Mouse (Mus musculus): ENCODE measurements at regions not wholly inside any gene's neighbourhood (a gene's known extent, or its start where the extent isn't known, plus 50 kb on each side); places are given as distances from the start of the nearest gene placed in this dataset.

DNA sequence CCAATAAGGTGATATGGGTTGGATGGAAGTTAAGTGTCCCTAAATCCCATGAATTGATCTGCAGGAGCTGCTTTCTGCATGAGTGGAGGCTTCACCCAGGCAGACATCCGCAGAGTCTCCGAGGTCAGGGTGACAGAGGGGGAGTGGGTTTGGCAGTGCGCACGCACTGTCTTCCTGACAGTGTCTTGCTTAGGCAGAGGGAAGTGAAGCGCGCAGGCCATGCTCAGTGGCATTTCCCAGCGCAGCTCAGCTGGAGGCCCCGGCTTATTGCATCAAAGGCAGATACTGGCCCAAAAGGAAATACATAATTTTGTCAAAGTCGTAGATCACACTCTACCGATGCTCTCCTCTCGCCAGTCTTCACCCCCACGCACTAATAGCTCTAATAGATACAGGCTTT, 252.7 kb upstream of the Dnajc24 start:
- no peak for DNase-seq (ENCODE audit: low spot score in 2 of 2)

DNA sequence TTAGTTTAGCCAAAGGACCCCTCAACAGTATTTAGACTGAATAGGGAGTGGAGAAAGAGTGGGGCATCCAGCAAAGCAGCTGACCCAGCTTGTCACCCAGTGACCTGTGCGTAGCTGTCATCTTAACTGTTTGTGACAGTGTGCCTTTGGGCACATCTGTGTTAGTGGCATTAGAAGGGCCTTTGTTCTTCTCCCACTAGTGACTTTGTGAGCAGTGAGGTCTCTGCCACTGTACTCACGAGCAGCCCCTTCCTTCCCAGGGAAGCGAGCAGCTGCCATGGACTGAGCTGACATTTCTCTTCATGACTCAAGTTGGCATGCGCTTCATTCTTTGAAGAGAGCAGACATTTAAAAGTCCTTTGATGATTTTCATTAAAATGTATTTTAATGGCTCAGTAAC, 231.0 kb upstream of the Dnajc24 start:
- DNase-seq (ENCODE audit: low spot score in 2 of 2) = no peak

DNA sequence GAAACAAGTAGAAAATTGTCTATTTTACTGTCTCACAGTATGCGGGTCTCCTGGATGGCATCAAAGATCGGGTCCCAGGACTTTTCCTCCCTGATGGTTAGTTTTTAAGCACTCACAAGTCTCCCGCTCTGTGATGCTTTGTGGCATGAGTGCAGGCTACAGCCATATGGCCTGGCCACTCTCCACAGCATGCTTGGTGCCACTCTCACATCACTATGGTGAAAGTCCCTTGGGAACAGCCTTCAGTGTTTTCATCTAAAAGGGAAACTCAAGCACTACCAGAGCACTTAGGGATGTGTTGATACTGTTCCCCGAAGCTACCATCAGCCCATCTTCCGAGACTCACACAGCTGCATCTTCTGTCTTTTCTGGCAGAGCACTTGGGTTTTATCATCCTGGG, 227.8 kb upstream of the Dnajc24 start:
- DNase-seq (ENCODE audit: low spot score in 2 of 2) = no peak

DNA sequence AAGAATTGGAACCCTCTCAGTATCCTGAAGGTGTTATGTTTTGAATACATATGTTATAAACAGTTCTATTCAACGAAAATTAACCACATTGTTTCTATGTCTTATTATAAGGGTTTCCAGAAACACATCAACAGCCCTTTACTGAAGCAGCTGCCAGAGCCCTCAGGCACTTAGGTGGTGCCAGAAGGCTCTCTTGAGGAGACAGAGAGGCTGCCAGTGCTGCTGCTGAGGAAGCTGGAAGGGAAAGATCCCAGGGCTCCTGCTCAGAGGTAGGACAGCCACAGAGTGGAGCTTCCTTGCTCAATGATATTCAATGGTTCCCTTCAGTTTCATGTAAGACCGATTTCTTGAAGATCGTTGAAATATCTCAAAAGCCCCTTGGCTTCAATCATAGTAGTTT, 226.7 kb upstream of the Dnajc24 start:
- DNase-seq (ENCODE audit: low spot score in 2 of 2) = no peak

DNA sequence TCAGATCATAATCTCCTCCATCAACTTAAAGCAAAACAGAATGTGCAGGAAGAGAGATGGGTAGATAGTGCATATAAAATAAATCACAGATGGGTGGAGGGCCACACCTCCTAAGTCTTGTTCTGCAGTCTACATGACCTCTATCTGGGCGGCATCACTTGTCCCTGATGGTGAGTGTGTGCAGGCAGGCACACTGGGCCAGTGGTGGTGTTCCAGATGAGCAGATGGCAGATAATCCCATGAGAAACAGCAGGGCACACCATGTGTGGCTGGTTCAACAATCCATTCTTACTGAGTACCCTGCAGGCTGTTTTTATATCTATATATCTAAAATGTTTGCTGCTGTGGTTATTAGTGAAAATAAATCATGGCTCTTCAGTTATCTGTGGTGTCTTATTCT, 224.9 kb upstream of the Dnajc24 start:
- no peak for DNase-seq (ENCODE audit: low spot score in 2 of 2)

DNA sequence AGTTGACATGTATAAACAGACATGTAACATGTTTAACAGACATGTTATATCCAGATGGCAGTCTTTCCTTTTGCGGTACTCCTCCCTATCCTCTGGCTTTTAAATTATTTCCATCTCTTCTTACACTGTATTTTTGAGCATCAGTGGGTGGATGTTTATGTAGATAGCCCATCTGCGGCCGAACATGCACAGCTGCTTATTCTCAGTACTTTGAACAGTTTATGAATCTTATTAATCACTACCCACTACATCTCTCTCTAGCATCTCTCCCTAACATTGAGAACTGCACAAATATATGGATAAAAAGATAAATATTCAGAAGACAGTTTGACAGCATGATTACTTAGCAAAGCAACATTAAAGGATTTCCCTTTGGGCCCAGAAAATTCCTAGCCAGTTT, 212.8 kb upstream of the Dnajc24 start:
- DNase-seq (ENCODE audit: low spot score in 2 of 2) = no peak

DNA sequence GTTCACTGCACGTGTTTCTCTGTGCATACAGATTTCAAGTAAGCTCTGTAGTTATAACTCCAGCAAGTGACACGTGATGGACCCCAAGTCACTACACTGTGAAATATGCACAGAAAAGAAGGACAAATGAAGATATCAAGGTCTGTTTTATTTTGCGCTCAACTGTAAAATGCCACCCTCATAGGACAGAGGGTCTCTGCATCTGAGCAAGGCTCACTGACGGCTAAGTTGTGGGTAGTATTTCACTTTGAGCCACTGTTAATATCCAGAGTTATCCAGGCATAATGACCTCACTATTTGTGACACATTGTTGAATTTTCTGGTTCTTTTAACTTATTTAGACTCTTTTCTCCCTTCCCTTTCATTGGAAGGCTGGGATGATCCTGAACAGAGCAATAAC, 210.4 kb upstream of the Dnajc24 start:
- no peak for DNase-seq (ENCODE audit: low spot score in 2 of 2)

DNA sequence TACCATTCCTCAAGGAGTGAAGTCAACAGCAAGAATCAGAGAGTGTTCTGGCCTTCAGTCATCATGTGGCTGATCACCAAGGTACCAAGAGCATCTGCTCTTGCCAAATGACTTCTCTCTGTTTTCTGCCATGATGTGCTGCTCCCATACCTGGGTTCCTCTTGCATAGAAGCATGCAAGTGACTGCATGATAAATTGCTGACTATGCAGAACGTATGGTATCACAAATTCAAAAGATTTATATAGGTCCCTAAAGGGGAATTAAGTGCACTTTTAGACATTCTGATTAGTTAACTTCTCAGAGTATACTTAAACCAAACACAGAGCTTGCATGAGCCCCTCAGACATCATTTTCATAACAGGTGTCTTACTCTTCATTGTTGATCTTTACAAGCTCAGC, 207.4 kb upstream of the Dnajc24 start:
- no peak for DNase-seq (ENCODE audit: low spot score in 2 of 2)

DNA sequence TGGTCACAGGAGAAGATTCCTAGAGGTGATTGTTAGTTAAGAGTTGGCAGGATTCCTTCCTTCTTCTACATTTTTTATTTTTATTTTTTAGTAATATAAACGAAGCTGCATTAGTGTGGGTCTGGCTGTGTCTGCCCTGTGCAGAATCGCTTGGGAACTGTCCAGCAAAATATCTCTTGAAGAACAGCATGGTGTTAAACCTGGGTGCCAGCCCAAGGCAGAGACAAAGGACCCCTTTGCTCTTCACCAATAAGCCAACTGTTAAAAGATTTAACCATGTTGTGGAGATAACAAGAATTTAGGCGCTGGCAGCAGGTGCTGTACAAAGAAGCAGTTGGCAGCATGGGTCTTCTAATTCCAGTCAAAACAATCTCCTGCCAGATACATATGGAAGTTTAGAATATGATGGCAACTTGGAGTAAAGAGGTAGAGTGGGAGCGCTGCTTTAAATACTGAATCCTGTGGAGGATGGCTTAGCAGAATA, 205.5 kb upstream of the Dnajc24 start:
- DNase-seq (ENCODE audit: low spot score in 2 of 2) = no peak

DNA sequence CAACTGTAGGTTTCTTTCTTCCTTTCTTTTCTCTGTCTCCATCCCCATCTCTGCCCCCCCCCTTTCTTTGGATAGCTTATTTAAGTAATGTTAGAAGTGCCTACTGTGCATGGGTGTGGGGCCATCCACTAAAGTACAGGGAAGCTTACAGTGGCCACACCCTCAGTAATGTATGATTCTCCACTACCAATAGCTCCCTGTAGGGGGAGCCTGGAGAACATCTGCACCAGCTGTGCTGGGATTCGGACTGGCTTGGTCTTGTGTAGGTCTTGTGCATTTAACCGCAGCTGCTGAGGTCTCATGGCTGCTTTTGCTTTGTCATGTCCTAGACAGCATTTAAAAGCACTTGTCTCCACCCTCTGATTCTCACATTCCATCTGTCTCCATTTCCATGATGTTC, 196.8 kb upstream of the Dnajc24 start:
- DNase-seq (ENCODE audit: low spot score in 2 of 2) = no peak

DNA sequence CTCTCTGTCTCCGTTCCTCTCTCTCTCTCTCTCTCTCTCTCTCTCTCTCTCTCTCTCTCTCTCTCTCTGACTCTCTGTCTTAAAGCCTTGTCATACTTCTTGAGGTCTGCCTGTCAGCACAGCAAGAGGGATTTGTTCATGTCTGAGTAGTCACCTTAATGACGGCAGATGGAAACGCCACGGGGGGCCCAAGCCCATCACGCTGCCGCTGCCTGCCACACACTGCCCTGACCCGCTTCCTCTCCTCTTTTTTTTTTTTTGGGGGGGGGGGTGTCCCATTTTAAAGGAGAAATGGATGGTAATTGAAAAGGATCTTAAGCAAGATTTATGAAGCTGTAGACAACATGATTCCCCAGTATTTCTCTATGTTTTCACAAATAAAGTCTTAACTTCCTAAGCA, 191.8 kb upstream of the Dnajc24 start:
- DNase-seq (ENCODE audit: low spot score in 2 of 2) = no peak

DNA sequence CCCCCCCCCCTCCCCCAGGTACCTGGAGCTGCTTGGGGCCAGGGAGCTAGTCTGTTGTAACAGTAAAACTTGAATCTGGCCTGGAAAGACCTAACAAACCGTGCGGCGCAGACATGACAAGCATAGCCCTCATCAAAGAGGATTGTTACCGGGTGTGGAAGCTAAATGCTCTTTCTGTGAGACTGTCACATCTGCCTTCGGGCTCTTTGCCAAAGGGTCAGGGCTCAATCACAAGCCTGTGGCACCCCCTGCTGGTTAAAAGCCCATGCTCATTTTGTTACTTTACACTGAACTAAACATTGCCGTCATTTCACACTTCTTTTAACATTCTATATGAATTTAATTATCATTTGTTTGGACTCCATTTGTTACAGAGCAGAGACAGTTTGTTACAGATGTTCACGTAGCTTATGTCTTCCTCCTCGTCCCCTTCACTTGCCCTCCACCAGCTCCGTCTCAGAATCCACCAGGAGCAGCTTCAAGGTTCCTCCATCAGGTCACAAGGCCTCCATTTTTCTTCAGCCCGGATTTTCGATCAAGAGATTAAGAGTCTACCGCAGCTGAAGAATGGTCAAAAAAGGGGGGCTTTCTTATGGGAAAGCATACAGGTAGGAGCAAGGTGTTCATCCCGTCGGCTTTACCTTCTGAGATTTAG, 191.1 kb upstream of the Dnajc24 start:
- DNase-seq (ENCODE audit: low spot score in 2 of 2) = peak; percentile 57 to 65

DNA sequence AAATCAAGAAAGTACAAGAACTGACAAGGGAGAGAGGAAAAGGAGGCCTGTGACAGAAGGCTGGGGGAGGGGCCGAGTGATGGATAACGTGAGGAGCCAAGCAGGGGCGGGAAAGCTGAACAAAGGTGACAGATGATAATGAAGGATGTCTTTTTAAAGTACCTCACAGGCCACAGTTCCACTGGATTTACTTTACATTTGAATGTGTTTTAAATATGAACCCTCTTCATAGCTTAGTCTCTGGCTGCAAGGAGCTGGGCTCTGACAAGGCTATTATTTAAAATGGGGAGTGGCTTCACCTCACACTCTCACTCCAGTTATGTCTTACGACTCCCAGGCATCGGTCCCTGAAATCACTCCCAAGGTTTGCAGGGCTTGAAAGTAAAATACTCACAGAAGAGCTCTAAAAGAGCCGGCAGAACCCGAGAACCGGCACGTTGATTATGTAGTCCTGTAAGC, 190.6 kb upstream of the Dnajc24 start:
- DNase-seq (ENCODE audit: low spot score in 2 of 2) = no peak

DNA sequence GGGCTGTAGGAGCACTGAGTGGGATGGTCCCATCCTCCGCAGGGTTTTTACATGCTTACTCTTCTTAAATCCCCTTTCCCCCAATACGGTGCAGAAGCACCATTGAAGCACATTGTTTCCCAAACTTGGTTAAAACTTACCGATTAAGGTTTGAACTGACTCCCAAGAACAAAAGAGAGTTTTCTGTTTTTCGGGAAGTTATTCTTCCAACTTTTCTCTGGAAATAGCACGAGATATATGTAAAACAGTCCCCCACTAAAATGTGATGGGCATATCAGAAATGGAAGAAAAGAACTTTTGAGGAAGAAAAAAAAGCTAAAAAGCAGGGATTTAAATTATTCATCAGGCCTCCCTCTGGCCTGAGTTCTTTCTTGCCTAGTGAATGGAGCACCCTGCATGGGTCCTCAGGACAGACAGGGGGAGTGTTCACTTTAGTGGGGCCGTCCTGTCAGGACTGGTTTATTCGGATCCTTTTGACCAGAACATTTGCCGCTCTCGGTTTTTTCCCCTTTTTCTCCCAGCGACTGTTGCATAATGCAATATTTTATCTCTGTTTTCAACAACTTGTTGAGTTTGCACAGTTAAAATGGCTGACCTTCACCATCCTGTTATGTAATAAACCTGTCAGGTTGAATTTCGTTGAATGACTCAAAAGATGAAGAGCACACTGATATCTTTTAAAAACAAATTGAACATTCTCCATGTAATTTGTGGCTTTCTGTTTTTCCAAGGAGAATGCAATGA, 187.4 kb upstream of the Dnajc24 start:
- no peak for DNase-seq (ENCODE audit: low spot score in 2 of 2)

DNA sequence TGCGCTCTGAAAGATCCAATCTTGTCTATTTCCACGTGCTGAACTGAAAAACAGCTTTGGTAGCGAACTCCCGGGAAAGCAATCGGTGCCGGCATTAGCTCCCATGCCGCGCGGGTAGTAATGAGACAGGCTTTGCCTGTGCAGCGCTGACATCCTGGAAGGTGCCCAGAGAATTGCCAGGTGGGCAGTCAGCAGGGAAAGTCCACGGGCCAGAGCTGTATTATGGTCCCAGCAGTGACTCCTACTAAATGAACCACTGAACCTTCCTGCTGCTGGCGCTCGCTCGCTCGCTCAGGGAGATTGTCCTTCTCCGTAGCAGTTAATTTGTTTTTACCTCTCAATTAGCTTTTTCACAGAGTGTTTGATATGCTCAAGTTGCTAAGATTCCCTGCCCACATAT, 180.3 kb upstream of the Dnajc24 start:
- DNase-seq (ENCODE audit: low spot score in 2 of 2) = no peak

DNA sequence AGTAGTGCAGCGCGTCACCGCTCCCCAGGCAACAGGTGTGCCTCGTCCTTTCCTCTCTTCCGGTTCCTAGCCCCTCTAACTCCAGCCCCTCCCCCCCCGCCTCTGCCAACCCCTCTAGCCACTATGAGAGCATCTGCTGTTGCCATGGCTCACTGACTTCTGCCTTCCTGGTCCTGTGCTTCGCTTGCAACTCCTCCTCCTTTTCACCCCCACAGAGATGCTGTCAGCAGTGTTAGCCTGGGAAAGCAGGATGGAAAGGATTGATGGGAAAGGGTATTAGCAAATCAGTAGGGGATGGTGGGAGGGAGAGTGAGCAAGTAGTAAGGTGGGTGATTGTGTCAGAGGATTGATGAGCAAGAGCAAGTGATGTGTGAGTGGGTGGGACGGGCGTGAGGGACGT, 178.7 kb upstream of the Dnajc24 start:
- DNase-seq (ENCODE audit: low spot score in 2 of 2) = no peak

DNA sequence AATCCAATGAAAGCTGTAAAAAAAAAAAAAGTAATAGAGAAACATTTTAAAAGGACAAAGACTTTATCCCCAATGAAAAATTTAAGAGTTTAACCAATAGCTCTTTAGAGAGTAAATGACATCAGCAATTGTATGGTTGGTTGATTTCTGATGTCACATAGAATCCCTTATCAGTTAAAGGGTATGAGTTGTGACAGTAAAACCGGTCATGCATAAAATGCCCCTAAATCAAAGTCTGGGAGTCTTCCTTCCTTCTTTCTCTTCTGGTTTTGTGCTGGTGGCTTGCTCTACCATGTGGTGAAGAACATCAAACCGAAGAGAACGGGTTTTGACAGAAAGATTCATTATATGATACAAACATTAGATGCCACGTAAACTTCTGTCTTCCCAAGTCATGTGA, 159.3 kb upstream of the Dnajc24 start:
- no peak for DNase-seq (ENCODE audit: low spot score in 2 of 2)

DNA sequence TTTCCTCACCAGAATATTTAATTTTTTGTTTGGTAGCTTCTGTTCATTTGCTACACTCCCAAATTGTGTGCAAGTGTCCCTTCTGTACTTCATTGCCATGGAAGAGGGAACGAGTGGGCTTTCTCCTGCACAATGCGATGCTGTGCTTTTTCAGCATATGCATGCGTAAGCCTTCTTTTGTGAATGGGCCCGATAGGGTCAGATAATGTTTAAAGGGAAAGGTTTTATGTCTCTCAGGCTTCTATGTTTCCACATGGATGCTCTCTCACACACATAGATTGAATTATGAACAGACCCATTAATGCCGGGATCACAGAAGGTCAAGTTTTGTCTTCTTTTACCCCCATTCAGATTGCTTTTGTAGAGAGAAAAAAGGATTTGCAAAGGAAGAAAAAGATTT, 158.5 kb upstream of the Dnajc24 start:
- DNase-seq (ENCODE audit: low spot score in 2 of 2) = no peak

DNA sequence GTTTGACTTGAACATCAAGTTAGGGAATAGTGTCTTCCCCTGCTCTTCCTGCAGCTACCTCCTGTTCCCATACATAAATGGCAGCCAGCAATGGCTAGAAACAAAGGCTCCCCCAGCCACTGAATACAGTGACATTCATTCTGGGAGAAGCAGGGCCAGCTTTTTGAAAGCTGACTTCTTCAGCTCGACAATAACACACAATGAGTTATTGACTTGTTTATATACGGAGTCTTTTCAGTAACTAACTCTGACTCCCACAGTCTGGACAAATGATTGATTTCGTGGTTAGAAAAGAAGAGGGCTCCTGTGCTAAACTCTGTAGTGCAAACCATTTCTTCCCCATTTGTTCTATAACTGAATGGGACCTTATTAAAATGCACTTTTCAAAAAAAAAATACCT, 146.4 kb upstream of the Dnajc24 start:
- DNase-seq (ENCODE audit: low spot score in 2 of 2) = no peak

DNA sequence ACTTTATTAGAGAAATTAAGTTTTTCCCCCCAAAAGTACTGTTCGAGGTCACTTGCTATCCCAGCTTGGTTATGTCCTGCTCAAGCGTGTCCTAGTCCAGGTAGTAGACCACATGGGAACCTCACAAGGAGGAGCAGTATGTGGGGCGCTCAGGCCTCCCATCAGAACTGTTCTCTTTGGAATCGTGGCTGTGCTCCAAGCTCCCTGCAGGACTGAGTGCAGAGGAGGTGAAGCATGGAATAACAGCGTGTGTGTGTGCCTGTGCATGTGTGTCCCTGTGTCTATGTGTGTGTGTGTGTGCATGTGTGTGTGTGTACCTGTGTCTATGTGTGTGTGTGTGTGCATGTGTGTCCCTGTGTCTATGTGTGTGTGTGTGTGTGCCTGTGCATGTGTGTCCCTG, 137.6 kb upstream of the Dnajc24 start:
- DNase-seq (ENCODE audit: low spot score in 2 of 2) = no peak

DNA sequence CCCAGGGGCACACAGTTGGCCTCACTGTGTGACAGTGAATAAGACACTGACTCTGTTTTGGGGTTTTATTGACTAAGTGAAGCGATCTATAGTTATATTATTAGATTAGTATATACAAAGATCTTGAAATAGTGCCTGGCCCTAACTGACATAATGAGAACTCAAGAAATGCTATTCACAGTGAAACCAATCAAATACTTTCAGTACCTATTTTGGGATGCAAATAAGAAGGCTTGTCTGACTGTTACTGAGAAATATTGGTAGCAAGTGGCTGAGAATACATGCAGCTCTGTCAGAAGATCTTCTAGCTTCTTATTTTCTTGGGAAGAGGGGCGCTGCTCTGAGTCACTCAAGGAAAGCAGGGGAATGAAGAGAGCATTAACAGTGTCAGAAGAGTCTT, 97.7 kb upstream of the Dnajc24 start:
- no peak for DNase-seq (ENCODE audit: low spot score in 2 of 2)

DNA sequence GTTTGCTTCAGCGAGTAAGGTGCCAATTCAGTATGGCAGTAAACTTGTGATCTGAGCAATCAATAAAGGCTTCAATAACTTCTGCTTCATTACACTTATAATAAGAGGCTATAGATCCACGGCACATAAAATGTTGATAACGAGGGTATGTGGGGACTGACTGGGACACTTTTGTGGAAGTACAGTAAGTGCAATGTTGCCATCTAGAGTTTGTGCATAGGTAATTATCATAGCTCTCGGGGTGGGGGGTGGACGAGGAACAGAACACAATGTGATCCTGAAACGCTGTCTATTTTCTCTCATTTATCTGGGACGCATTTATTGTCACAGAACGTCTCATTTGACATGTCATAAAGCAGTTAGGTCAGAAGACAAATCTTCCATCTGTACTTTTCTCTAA, 82.8 kb upstream of the Dnajc24 start:
- no peak for DNase-seq (ENCODE audit: low spot score in 2 of 2)
